Mouse (Mus musculus) kidney, adult 2 months (tissue): ENCODE measurements around the gene Tbcb. TPM values are rescaled to one million over a fixed set of nuclear protein-coding genes. Genes with fewer than 3 reads are reported as not detected.
"Not testable (repeated sequence)": the region's sequence is repeated elsewhere in the genome, so short reads cannot be mapped to it uniquely, and the experiment has no call there.

Experiments
- DNase-seq: peaks from one replicate; pipeline ENCODE4 v3.0.0; 2021
- H3K27ac ChIP-seq: fragments of 200-500 bp; 2 replicates; pipeline ENCODE4 v1.5.1; 2012; ENCODE audit warnings: low read depth, low read length, control low read depth, inconsistent platforms; ENCODE audit not compliant: insufficient read depth
- H3K27me3 ChIP-seq: fragments of 200-500 bp; replicated peaks from 2 replicates; pipeline ENCODE4 v1.6.1; 2012; ENCODE audit warnings: mild to moderate bottlenecking, moderate library complexity, low read length, inconsistent platforms; ENCODE audit not compliant: control insufficient read depth, insufficient read depth
- H3K36me3 ChIP-seq: fragments of 200-500 bp; 2 replicates; pipeline ENCODE4 v1.6.1; 2012; ENCODE audit warnings: mild to moderate bottlenecking, moderate library complexity, low read length, inconsistent platforms; ENCODE audit not compliant: control insufficient read depth, insufficient read depth
- H3K4me1 ChIP-seq: fragments of 200-500 bp; 2 replicates; pipeline ENCODE4 v1.6.1; 2011; ENCODE audit warnings: low read length; ENCODE audit not compliant: control insufficient read depth, insufficient read depth
- H3K4me3 ChIP-seq: fragments of 200-500 bp; 2 replicates; pipeline ENCODE4 v1.5.1; 2011; ENCODE audit warnings: mild to moderate bottlenecking, low read depth, low read length, control low read depth; ENCODE audit not compliant: insufficient read depth
- CTCF ChIP-seq: fragments of 200-500 bp; conservative IDR thresholded peaks from 2 replicates; pipeline ENCODE4 v1.5.1; 2011; ENCODE audit warnings: low read depth, mild to moderate bottlenecking, control low read depth, low read length, moderate library complexity, mixed read lengths; ENCODE audit not compliant: insufficient read depth, insufficient read length
- POLR2A ChIP-seq: fragments of 200-500 bp; IDR thresholded peaks from one replicate; pipeline ENCODE4 v1.6.1; 2011; ENCODE audit warnings: low read depth, low read length, control low read depth
- WGBS: fragments of 180-500 bp; shearing (Covaris S2); methylation state at CpG from one replicate; pipeline ENCODE4 v1.1.7; 2018; 5-methylcytosine and 5-hydroxymethylcytosine counted together
- polyA plus RNA-seq: library from polyadenylated mRNA; depleted of rRNA; stranded (reverse); fragments of >200 nt; gene quantifications from 2 replicates; pipeline ENCODE4 v1.2.3, GENCODE M21; 2012

Tbcb gene
- polyA plus RNA-seq, 1 experiment, result 72.2 TPM

DNA sequence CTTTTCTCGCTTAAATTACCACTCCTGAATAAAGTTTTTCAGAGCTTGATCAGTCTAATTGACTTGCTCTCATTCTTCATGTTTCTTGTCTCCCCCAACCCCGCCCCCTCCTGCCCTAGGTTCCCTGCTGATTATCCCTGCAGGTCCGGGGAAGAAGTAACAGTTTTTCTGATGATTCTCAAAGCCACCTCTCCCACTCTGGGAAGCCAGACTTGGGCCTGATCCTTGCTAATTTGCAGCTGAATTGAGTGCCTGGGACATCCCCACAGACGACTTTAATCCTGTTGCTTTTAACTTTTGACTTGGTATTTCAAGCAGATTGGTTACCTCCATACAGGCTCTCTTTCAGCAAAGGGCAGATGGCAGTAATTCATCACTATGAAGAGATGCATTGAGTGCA, 21.0 kb downstream of the Tbcb start:
- H3K4me1 ChIP-seq, result 0 out of 2 replicates have a peak, but pooled peaks cover 2% of the 10 kb centered on the region
- H3K36me3 ChIP-seq, result no peaks in the 10 kb centered on the region
- no peak overlapping the region for H3K27ac ChIP-seq
- 39% methylated on average over 4 of the region's 4 CpGs for WGBS
- TF ChIP-seq POLR2A (no peak), CTCF (no peak)
- H3K27me3 ChIP-seq, result no peaks in the 10 kb centered on the region
- H3K4me3 ChIP-seq, result no peak overlapping the region
- DNase-seq, result no peak

DNA sequence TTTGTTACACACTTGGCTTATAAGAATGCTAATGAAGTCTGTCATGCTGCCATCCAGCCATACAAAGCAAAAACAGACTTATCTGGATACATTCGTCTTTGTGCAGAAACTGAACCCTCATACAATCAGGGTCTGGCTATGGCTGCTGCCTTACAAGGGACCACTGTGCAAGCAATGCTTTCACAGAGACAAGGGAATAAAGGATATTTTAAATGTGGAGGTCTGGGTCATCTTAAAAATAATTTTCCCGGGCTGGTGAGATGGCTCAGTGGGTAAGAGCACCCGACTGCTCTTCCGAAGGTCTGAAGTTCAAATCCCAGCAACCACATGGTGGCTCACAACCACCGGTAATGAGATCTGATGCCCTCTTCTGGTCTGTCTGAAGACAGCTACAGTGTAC, 25.7 kb downstream of the Tbcb start:
- 47% methylated on average over 5 of the region's 5 CpGs for WGBS
- not testable (repeated sequence) for H3K36me3 ChIP-seq, DNase-seq, H3K27me3 ChIP-seq, H3K4me3 ChIP-seq, H3K4me1 ChIP-seq, H3K27ac ChIP-seq

DNA sequence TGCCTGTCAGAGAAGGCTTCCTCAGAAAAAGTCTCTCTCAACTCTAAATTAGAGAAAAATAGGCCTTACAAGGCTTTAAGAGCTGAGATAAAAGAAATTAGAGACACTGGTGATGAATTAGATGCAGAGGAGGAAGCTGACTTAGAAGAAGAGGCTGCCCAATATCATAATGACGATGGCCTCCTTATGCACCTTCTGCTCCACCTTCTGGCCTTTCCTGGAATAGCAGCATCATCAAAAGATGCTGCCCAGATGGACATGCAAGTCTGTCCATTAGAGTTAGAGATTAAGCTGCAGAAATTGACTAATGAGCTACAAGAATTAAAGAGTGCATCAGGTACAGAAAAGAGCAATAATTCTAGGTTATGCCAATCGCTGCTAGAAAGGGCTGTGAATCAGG, 26.7 kb downstream of the Tbcb start:
- Histone ChIP-seq H3K4me3 (no peak overlapping the region), H3K4me1 (0 out of 2 replicates have a peak, but pooled peaks cover 2% of the 10 kb centered on the region), H3K36me3 (no peaks in the 10 kb centered on the region), H3K27ac (no peak overlapping the region), H3K27me3 (no peaks in the 10 kb centered on the region)
- TF ChIP-seq POLR2A (no peak), CTCF (peak; percentile 84)
- DNase-seq, result peak; percentile 77
- 1% methylated on average over 2 of the region's 2 CpGs for WGBS

DNA sequence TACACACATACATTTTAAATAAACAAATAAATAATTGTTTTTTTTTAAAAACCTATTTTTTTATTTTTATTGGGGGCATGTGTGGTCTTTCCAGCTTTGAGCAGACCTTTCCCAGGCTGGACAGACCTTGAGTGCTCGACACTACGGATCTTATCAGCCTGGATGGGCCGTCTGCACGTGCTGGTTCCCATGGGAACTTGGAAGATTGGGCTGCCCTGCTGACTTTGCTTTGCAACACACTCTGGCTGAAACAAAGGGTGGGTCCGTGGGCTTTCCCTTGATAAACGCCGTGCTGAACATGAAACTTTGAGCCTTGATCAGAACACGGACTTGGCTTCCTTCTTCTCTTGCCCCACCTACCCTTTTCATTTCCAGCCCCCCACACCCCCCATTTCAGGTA, 27.7 kb downstream of the Tbcb start:
- H3K27me3 ChIP-seq, result no peaks in the 10 kb centered on the region
- H3K27ac ChIP-seq, result no peak overlapping the region
- no peaks in the 10 kb centered on the region for H3K4me1 ChIP-seq
- TF ChIP-seq CTCF, result no peak
- no peak for TF ChIP-seq POLR2A
- no peak for DNase-seq
- WGBS, result 63% methylated on average over 8 of the region's 8 CpGs
- H3K36me3 ChIP-seq, result no peaks in the 10 kb centered on the region
- H3K4me3 ChIP-seq, result no peak overlapping the region

DNA sequence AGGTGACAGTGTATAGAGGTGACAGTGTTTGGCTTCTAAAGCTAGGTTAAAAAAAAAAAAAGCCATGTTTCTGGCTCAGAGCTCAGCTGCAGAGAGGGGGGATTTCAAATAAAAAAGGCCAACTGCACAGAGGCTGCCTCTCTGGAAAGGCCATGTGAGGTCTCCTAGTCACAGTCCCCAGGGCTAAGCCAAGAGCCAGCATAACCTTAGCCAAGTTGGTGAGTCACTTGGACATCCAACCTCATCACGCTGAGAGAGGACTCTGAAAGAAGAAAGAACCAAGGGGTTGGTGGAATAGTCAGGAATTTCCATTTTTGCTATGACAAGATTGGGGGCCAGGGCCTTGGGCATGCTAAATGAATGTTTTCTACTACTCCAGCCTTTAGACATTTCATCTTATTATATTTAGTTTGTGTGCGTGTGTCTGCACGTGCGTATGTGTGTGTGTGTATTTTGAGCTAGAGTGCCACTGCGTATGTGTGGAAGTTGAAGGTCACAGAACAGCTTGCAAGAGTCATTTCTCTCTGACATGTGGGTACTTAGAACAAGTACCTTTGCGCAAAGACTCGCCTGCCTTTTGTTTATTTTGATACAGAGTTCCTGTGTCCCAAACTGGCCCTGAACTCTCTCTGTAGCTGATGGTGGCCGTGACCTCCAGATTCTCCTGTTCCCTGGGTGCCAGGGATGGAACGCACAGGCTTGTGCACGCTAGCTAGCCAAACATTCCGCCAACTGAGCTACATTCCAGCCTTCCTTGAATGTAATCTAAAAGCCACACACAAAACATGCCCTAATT, 29.0 kb downstream of the Tbcb start:
- H3K27ac ChIP-seq, result no peak overlapping the region
- no peak for DNase-seq
- H3K27me3 ChIP-seq, result no peaks in the 10 kb centered on the region
- H3K4me3 ChIP-seq, result no peak overlapping the region
- H3K36me3 ChIP-seq, result no peaks in the 10 kb centered on the region
- WGBS, result 76% methylated on average over 11 of the region's 11 CpGs
- no peaks in the 10 kb centered on the region for H3K4me1 ChIP-seq
- no peak for TF ChIP-seq CTCF

DNA sequence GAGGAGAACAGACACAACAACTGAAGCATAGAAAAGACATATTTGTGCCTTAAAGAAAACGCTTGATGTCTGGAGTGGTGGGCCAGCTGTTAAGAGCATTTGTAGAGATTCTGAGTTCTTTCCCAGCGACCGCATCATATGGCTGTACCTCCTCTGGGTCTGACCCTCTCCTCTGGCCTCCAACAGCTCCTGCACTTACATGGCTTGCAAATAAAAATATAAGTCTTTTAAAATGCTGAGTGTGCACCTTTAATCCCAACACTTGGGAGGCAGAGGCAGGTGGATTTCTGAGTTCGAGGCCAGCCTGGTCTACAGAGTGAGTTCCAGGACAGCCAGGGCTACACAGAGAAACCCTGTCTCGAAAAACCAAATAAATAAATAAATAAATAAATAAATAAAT, 31.4 kb downstream of the Tbcb start:
- 87% methylated on average over 5 of the region's 5 CpGs for WGBS

DNA sequence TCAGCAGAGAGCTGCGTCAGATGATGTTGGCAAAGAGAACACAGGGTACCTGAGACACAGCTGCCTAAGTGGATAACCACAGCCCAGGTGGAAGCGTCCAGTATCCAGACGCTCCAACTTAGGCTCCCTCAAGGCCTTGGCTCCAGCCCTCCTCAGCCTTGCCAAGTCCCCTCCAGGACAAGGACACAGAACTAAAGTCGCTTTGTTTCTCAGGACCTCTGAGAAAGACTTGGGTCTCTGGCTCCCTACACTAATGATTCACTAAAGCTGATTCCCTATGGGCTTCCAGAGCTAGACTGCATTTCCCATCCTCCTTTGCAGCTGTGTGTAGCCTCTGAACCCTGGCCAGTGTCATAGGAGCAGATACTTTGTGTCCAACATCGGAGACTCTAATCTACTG, 31.9 kb downstream of the Tbcb start:
- H3K36me3 ChIP-seq, result no peaks in the 10 kb centered on the region
- H3K27me3 ChIP-seq, result no peaks in the 10 kb centered on the region
- H3K4me3 ChIP-seq, result no peak overlapping the region
- WGBS, result 60% methylated on average over 5 of the region's 5 CpGs
- H3K27ac ChIP-seq, result no peak overlapping the region
- no peak for TF ChIP-seq POLR2A
- no peak for TF ChIP-seq CTCF
- no peak for DNase-seq
- no peaks in the 10 kb centered on the region for H3K4me1 ChIP-seq

More for the DNA sequence above, 31.4 kb downstream of the Tbcb start:
- not testable (repeated sequence) for DNase-seq, H3K4me3 ChIP-seq, H3K36me3 ChIP-seq, H3K27me3 ChIP-seq, H3K27ac ChIP-seq, H3K4me1 ChIP-seq

DNA sequence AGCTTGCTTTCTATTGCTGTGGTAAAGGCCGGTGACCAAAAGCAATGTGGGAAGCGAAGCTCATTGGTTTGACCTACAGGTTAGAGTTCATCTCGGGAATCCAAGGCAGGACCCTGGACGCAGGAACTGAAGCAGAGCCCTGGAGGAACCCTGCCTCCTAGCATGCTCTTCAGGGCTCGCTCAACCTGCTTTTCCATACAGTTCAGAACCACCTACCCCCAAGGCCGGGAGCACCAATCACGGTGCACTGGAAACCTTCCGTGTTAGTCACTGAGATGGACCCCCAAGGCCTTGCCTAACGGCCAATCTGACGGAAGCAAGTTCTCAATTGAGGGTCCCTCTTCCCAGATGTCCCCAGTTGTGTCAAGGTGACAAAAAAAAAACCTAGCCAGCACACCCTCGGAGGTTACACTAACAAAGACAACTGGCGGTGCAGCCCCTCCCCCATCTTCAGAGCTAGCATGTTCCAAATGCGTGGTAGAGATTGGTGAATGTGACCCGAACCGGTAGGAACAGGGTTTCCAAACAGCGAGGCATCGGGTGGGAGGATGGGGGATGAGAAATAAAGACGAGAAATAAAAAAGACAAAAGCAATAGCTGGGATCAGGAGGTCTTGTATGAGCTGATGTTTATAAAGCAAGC, 32.5 kb downstream of the Tbcb start:
- H3K36me3 ChIP-seq, result no peaks in the 10 kb centered on the region
- WGBS, result 76% methylated on average over 18 of the region's 18 CpGs
- H3K4me1 ChIP-seq, result no peaks in the 10 kb centered on the region
- TF ChIP-seq POLR2A (no peak), CTCF (no peak)
- no peaks in the 10 kb centered on the region for H3K27me3 ChIP-seq
- H3K4me3 ChIP-seq, result no peak overlapping the region
- no peak overlapping the region for H3K27ac ChIP-seq
- DNase-seq, result no peak
